Mouse (Mus musculus): ENCODE measurements at regions not wholly inside any gene's neighbourhood (a gene's known extent, or its start where the extent isn't known, plus 50 kb on each side); places are given as distances from the start of the nearest gene placed in this dataset.

- ATAC-seq (ENCODE audit: low FRiP score): no peak
- no peak overlapping the region for H3K9ac ChIP-seq (replicated peaks)
- no peaks in the 10 kb centered on the region for H3K9me3 ChIP-seq (replicated peaks)
- no peaks in the 10 kb centered on the region for H3K4me1 ChIP-seq
- H3K27ac ChIP-seq (replicated peaks): no peak overlapping the region
- no peaks in the 10 kb centered on the region for H3K36me3 ChIP-seq
- H3K4me3 ChIP-seq (replicated peaks): no peak overlapping the region
- no peak overlapping the region for H3K4me2 ChIP-seq
- WGBS: 83% methylated on average over 5 of the region's 5 CpGs
- no peaks in the 10 kb centered on the region for H3K27me3 ChIP-seq (replicated peaks)
Observed at GRCm38 (mm10) chr5:126257860-126258259, 726.3 kb downstream of the Tmem132b start.

DNA sequence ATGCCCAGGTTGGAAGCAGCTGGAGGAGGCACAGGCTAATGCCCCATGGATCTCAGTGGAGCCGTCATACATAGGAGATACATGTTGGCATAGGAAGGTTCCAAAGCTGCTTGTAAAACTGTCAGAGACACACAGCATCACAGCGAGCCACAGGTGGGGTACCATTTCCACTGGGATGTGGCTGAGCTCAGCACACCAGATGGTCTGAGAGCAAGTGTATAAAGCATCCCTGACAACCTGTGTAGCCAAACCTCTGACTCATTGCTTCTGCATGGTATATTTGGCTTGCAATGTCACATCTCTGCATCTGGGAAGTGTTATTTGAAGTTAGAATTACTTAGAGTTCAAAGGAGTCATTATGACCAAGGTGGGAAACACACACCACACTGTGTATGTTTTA lies 734.9 kb downstream of the Tmem132b start:
- Histone ChIP-seq H3K36me3 (no peaks in the 10 kb centered on the region), H3K27me3 (replicated peaks) (no peaks in the 10 kb centered on the region), H3K9ac (replicated peaks) (no peak overlapping the region), H3K4me1 (0 out of 2 replicates have a peak, but pooled peaks cover 4% of the 10 kb centered on the region), H3K4me3 (replicated peaks) (no peak overlapping the region), H3K9me3 (replicated peaks) (no peaks in the 10 kb centered on the region), H3K27ac (replicated peaks) (no peak overlapping the region), H3K4me2 (no peak overlapping the region)
- 79% methylated on average over 2 of the region's 2 CpGs for WGBS
- ATAC-seq (ENCODE audit: low FRiP score): no peak

GRCm38 (mm10) chr5:126266929-126267609 lies 735.5 kb downstream of the Tmem132b start:
- Histone ChIP-seq H3K27me3 (replicated peaks) (no peaks in the 10 kb centered on the region), H3K9ac (replicated peaks) (no peak overlapping the region), H3K4me1 (0 out of 2 replicates have a peak, but pooled peaks cover 4% of the 10 kb centered on the region), H3K4me3 (replicated peaks) (no peak overlapping the region), H3K27ac (replicated peaks) (no peak overlapping the region), H3K36me3 (no peaks in the 10 kb centered on the region), H3K4me2 (no peak overlapping the region), H3K9me3 (replicated peaks) (no peaks in the 10 kb centered on the region)
- no peak for ATAC-seq (ENCODE audit: low FRiP score)
- 34% methylated on average over 2 of the region's 2 CpGs for WGBS

DNA sequence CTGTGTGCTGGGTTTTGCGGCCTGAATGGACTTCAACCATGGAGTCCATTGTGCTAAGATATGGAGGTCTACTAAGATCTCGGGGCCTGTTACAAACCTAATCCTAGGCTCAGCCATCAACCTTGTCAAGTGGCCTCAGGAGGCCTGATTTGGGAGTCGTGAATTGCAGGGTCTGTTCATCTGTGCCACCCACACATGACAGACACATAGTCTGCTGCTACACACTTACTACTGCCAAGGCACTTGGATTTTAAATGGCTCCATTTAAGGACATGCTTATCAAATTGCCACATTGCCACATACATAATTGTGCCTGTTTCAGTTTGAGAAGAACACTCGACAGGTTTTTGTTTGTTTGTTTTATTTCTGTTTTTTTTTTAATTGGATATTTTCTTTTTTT lies 737.0 kb downstream of the Tmem132b start:
- Histone ChIP-seq H3K9ac (replicated peaks) (no peak overlapping the region), H3K4me3 (replicated peaks) (no peak overlapping the region)
- 85% methylated on average over 4 of the region's 4 CpGs for WGBS

GRCm38 (mm10) chr5:126274316-126274715 lies 742.7 kb downstream of the Tmem132b start:
- WGBS: 74% methylated on average over 8 of the region's 8 CpGs
- Histone ChIP-seq H3K4me3 (replicated peaks) (no peak overlapping the region), H3K27ac (replicated peaks) (no peak overlapping the region), H3K4me1 (0 out of 2 replicates have a peak, but pooled peaks cover 3% of the 10 kb centered on the region), H3K4me2 (no peak overlapping the region), H3K9ac (replicated peaks) (no peak overlapping the region), H3K36me3 (no peaks in the 10 kb centered on the region), H3K9me3 (replicated peaks) (no peaks in the 10 kb centered on the region), H3K27me3 (replicated peaks) (no peaks in the 10 kb centered on the region)
- ATAC-seq (ENCODE audit: low FRiP score): no peak

More for the DNA sequence above, 737.0 kb downstream of the Tmem132b start:
- no peak overlapping the region for H3K4me2 ChIP-seq
- H3K27me3 ChIP-seq (replicated peaks): no peaks in the 10 kb centered on the region
- no peaks in the 10 kb centered on the region for H3K9me3 ChIP-seq (replicated peaks)
- no peak overlapping the region for H3K27ac ChIP-seq (replicated peaks)
- ATAC-seq (ENCODE audit: low FRiP score): no peak
- no peaks in the 10 kb centered on the region for H3K36me3 ChIP-seq
- 0 out of 2 replicates have a peak, but pooled peaks cover 4% of the 10 kb centered on the region for H3K4me1 ChIP-seq

DNA sequence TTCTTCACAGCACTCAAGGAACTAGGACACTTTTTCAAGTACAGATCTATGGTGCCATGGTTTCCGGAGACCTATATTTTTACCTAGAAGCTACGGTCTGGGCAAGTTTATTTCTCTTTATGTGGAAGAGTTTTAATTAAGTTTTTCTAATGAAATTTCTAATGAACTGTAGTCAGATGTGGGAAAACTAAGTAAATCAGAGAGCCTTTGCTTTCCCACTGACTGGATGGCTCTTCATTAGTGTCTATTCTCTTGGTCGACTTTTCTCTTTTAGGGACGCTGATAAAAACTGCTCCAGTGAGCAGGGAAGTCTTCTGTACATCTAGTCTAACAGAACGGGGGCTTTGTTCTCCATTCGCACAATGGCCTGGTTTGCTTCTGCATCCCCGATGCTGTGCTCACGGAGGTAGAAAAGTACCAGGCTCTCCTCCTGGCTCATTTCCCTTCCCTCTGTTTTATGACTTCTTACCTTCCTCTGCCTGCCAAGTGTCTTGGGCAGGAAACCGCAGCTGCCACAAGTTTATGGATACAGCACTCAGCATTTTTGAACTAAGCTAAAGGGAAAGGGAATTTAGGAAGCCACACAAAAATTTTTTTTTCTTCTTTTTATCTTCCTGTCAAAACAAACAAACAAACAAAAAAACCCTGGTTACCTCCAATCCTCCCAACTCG lies 749.6 kb downstream of the Tmem132b start:
- H3K4me1 ChIP-seq: peaks cover 10% of the 10 kb centered on the region
- WGBS: 15% methylated on average over 10 of the region's 10 CpGs
- ATAC-seq (ENCODE audit: low FRiP score): no peak

GRCm38 (mm10) chr5:126281782-126282181 lies 750.2 kb downstream of the Tmem132b start:
- H3K9me3 ChIP-seq (replicated peaks): no peaks in the 10 kb centered on the region
- 7% methylated on average over 7 of the region's 7 CpGs for WGBS

More for the DNA sequence above, 749.6 kb downstream of the Tmem132b start:
- no peak overlapping the region for H3K4me3 ChIP-seq (replicated peaks)
- no peaks in the 10 kb centered on the region for H3K36me3 ChIP-seq
- peak overlapping the region; percentile 17 for H3K4me2 ChIP-seq
- no peaks in the 10 kb centered on the region for H3K27me3 ChIP-seq (replicated peaks)
- no peaks in the 10 kb centered on the region for H3K9me3 ChIP-seq (replicated peaks)
- H3K27ac ChIP-seq (replicated peaks): no peak overlapping the region; the same call in 1 of the 2 replicates
- H3K9ac ChIP-seq (replicated peaks): no peak overlapping the region

DNA sequence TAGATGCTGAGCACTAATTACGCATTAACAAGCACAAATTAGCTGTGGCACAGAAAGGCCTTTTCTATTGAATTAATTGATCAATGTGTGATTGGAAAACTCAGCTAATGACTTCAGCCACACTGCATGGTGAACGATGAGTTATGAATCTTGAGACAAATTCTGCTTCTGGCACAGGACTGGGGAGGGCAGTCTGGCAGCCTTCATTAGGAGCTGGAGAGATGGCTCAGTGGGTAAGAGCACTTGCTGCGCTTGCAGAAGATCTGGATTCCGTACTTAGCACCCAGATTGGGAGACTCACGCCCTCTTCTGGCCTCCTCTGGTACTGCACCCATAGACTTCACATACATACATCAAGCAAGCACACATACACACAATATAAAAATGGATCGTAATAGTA lies 793.3 kb downstream of the Tmem132b start:
- ATAC-seq (ENCODE audit: low FRiP score): no peak
- H3K9ac ChIP-seq (replicated peaks): no peak overlapping the region
- no peaks in the 10 kb centered on the region for H3K4me1 ChIP-seq
- H3K36me3 ChIP-seq: no peaks in the 10 kb centered on the region
- no peaks in the 10 kb centered on the region for H3K9me3 ChIP-seq (replicated peaks)
- no peak overlapping the region for H3K4me2 ChIP-seq
- no peak overlapping the region for H3K27ac ChIP-seq (replicated peaks)
- WGBS: 76% methylated on average over 6 of the region's 6 CpGs
- H3K4me3 ChIP-seq (replicated peaks): no peak overlapping the region
- H3K27me3 ChIP-seq (replicated peaks): no peaks in the 10 kb centered on the region

More at GRCm38 (mm10) chr5:126281782-126282181, 750.2 kb downstream of the Tmem132b start:
- Histone ChIP-seq H3K27me3 (replicated peaks) (no peaks in the 10 kb centered on the region), H3K36me3 (no peaks in the 10 kb centered on the region), H3K9ac (replicated peaks) (no peak overlapping the region), H3K4me2 (0 out of 2 replicates have a peak overlapping the region, but pooled peaks have one; percentile 17), H3K4me3 (replicated peaks) (no peak overlapping the region), H3K4me1 (peaks cover 10% of the 10 kb centered on the region), H3K27ac (replicated peaks) (no peak overlapping the region)
- ATAC-seq (ENCODE audit: low FRiP score): no peak

GRCm38 (mm10) chr5:126328276-126328675 lies 796.7 kb downstream of the Tmem132b start:
- Histone ChIP-seq H3K4me3 (replicated peaks) (no peak overlapping the region), H3K27me3 (replicated peaks) (no peaks in the 10 kb centered on the region), H3K27ac (replicated peaks) (no peak overlapping the region), H3K36me3 (no peaks in the 10 kb centered on the region), H3K4me2 (no peak overlapping the region), H3K9ac (replicated peaks) (no peak overlapping the region), H3K4me1 (no peaks in the 10 kb centered on the region), H3K9me3 (replicated peaks) (no peaks in the 10 kb centered on the region)
- no peak for ATAC-seq (ENCODE audit: low FRiP score)
- WGBS: 42% methylated on average over 3 of the region's 3 CpGs

DNA sequence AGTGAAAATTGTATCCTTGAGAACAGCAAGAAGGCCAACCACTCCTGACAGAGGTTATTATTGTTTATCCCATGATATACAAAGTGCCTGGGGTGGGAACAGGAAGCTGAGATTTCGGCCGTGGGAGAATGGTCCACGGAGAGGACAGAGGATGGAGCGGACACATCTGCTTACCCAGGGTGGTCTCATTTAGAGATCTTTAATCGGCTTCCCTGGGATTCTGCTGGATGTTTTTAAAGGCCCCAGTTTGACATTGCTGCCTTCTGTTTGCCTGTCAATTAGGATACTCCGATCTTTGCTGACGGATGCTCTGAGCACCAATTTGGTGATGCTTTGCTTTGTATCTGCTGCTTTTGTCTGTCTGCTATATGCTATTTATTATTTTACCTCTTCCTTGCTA lies 803.5 kb downstream of the Tmem132b start:
- H3K4me1 ChIP-seq: peaks cover 9% of the 10 kb centered on the region; the same call in 1 of the 2 replicates
- 39% methylated on average over 7 of the region's 7 CpGs for WGBS
- H3K27me3 ChIP-seq (replicated peaks): no peaks in the 10 kb centered on the region
- H3K36me3 ChIP-seq: no peaks in the 10 kb centered on the region
- H3K9ac ChIP-seq (replicated peaks): no peak overlapping the region
- H3K9me3 ChIP-seq (replicated peaks): no peaks in the 10 kb centered on the region
- no peak overlapping the region for H3K4me3 ChIP-seq (replicated peaks)
- H3K4me2 ChIP-seq: no peak overlapping the region
- ATAC-seq (ENCODE audit: low FRiP score): no peak
- H3K27ac ChIP-seq (replicated peaks): no peak overlapping the region

DNA sequence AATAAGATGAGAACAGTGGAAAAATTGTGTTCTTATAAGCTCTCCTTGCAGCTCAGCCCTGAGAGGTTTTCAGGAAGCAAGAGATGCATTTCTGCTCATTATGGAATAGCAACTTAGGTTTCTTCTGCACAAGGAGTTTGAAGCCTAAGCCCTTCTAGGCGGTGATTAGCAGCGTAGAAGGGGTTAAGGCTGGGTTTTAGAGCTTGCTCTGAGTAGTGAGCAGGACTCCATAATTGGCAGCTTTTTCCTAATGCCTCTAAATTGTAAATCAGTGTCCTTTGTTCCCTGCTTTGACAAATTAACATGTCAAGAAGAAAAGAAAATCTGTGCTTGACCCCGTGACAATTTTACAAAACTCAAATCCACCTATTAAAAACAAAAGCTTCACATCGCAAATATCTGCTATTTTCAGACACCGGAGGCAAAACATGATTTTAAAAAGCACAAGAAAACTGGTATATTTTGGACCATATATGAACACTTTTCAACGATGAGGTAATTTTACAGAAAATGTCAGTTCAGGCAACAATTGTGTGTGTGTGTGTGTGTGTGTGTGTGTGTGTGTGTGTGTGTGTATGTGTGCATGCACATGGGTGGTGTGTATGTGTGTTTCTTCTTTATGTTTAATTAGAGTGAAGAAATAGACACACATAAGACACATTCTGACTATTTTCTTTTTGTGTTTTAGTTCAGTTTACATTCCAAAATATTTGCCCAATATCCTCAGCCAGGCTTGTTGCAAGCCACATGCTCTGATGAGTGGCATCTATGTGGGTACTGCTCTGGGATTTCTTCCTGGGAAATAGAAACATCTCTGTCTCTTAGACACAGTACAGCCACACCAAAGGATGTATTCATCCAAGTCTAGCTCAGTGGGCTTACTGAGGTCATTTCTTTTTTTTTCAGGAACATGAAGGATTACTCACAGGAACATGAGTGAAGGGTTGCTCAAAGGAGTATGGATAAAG lies 804.3 kb downstream of the Tmem132b start:
- no peak for ATAC-seq (ENCODE audit: low FRiP score)
- no peaks in the 10 kb centered on the region for H3K36me3 ChIP-seq
- H3K27me3 ChIP-seq (replicated peaks): no peaks in the 10 kb centered on the region
- no peak overlapping the region for H3K27ac ChIP-seq (replicated peaks)
- WGBS: 44% methylated on average over 6 of the region's 6 CpGs
- peaks cover 9% of the 10 kb centered on the region; the same call in 1 of the 2 replicates for H3K4me1 ChIP-seq
- no peak overlapping the region for H3K9ac ChIP-seq (replicated peaks)
- no peaks in the 10 kb centered on the region for H3K9me3 ChIP-seq (replicated peaks)
- no peak overlapping the region for H3K4me2 ChIP-seq
- no peak overlapping the region for H3K4me3 ChIP-seq (replicated peaks)
